ENCODE assay signal across 9 mouse cellular contexts in genomic region chr4:142065270-142065669, GRCm38 (mm10). TPM values are rescaled to one million over a fixed set of nuclear protein-coding genes. Genes with fewer than 3 reads are reported as not detected.
DNase-seq lines count a peak whose midpoint lies in the region; ATAC-seq lines count a peak whose summit lies in the region.
"Had no signal": no experiment of that assay in that cellular context is flagged by ENCODE, and none has a peak within 500 bp of the region (broad histone marks: within the 10 kb centered on the region; RNA-seq: fewer than 3 reads in every experiment).

No protein-coding gene starts in this region.

- H3K4me3 ChIP-seq in intestine, embryonic 14.5 days (ENCODE audit: low read depth, low read length) = no peak overlapping the region
- H3K4me3 ChIP-seq in forebrain, embryonic 13.5 days = no peak overlapping the region

- H3K36me3 ChIP-seq in intestine, embryonic 14.5 days (ENCODE audit: control insufficient read depth, insufficient read depth, low read length) = no peaks in the 10 kb centered on the region
- no peaks in the 10 kb centered on the region for H3K36me3 ChIP-seq in forebrain, embryonic 13.5 days (ENCODE audit: poor library complexity, severe bottlenecking)

- peaks cover 35% of the 10 kb centered on the region for H3K4me1 ChIP-seq in intestine, embryonic 14.5 days (replicated peaks; ENCODE audit: control insufficient read depth, insufficient read depth, low read length)
- peaks cover 18% of the 10 kb centered on the region for H3K4me1 ChIP-seq in forebrain, embryonic 13.5 days

- WGBS in intestine, embryonic 14.5 days = 37% methylated on average over 8 of the region's 8 CpGs
- 81% methylated on average over 8 of the region's 8 CpGs for WGBS in forebrain, embryonic 13.5 days

- no peaks in the 10 kb centered on the region for H3K9me3 ChIP-seq in intestine, embryonic 14.5 days (ENCODE audit: control insufficient read depth, low read length)
- H3K9me3 ChIP-seq in forebrain, embryonic 13.5 days (replicated peaks) = no peaks in the 10 kb centered on the region

- no peaks in the 10 kb centered on the region; the same call in 1 of the 2 replicates for H3K27me3 ChIP-seq in intestine, embryonic 14.5 days (replicated peaks; ENCODE audit: control insufficient read depth, insufficient read depth, low read length)
- H3K27me3 ChIP-seq in forebrain, embryonic 13.5 days = peaks cover 10% of the 10 kb centered on the region

- H3K4me2 ChIP-seq in intestine, embryonic 14.5 days (ENCODE audit: low read length) = 0 out of 2 replicates have a peak overlapping the region, but pooled peaks have one; percentile 15
- H3K4me2 ChIP-seq in forebrain, embryonic 13.5 days = no peak overlapping the region

- no peak for ATAC-seq in intestine, embryonic 14.5 days (replicated peaks; ENCODE audit: low FRiP score, low TSS enrichment, low read depth)
- ATAC-seq in forebrain, embryonic 13.5 days = no peak

- H3K27ac ChIP-seq in intestine, embryonic 14.5 days (ENCODE audit: low read depth) = peak overlapping the region; percentile 52
- no peak overlapping the region for H3K27ac ChIP-seq in forebrain, embryonic 13.5 days

- no peak overlapping the region for H3K9ac ChIP-seq in intestine, embryonic 14.5 days (ENCODE audit: low read length)
- H3K9ac ChIP-seq in forebrain, embryonic 13.5 days = no peak overlapping the region

- peak; percentile 38 for DNase-seq in adrenal gland, postnatal 14 days
- no peak for DNase-seq in adrenal gland, postnatal 4 days (ENCODE audit: low spot score in 2 of 2)
- peak; percentile 64 for DNase-seq in ZHBTc4 (ENCODE audit: low read depth, low spot score)
- no peak for DNase-seq in intestine, embryonic 14.5 days (ENCODE audit: low spot score)
- peak; percentile 68 for DNase-seq in lung, postnatal 10 days
- DNase-seq in cerebellum, postnatal 25 days = no peak
- no peak for DNase-seq in left cerebral cortex, adult 9 months (ENCODE audit: low spot score in 2 of 2)
- DNase-seq: adrenal gland, postnatal 25 days had no signal

RNA-seq across cellular contexts. Expression of gene Tmem51, which starts 18.8 kb away (rescaled TPM):
- total RNA-seq in adrenal gland, postnatal 14 days (2021) = 4.9 and 7.6 TPM in 2 replicates
- 10 to 100 TPM in 1 of 2 experiments, 1 to 10 TPM in 1; 7.8 to 11.3 TPM for total RNA-seq in adrenal gland, postnatal 4 days (2021)
- 42.9 and 45.5 TPM in 2 replicates for polyA plus RNA-seq in intestine, embryonic 14.5 days (2014; fragmentation: Nextera tagmentation; extraction: Ambion mirVana)
- 3.4 and 4.5 TPM in 2 replicates for polyA plus RNA-seq in forebrain, embryonic 13.5 days (2015; fragmentation: Nextera tagmentation; extraction: Ambion mirVana)

RNA-seq across cellular contexts. Expression of gene Fhad1, which starts 50.4 kb away (rescaled TPM):
- 0.74 and 1.7 TPM in 2 replicates for total RNA-seq in adrenal gland, postnatal 14 days (2021)
- 1 to 10 TPM; 1.4 to 2.0 TPM for total RNA-seq in adrenal gland, postnatal 4 days (2021)
- 1.8 and 2.2 TPM in 2 replicates for polyA plus RNA-seq in intestine, embryonic 14.5 days (2014; fragmentation: Nextera tagmentation; extraction: Ambion mirVana)
- 1.5 and 3.0 TPM in 2 replicates for polyA plus RNA-seq in forebrain, embryonic 13.5 days (2015; fragmentation: Nextera tagmentation; extraction: Ambion mirVana)

Comparison
In these comparisons a context has a peak if more than half of its experiments do, and no peak if none do; other contexts are left out.
1. DNase-seq: peak in adrenal gland, postnatal 14 days (single experiment), ZHBTc4 (single experiment) and lung, postnatal 10 days (single experiment); none in adrenal gland, postnatal 4 days (0 of 2), intestine, embryonic 14.5 days (single experiment), cerebellum, postnatal 25 days (0 of 2) and left cerebral cortex, adult 9 months (0 of 2).